Mouse (Mus musculus) spleen, postnatal 4 days (tissue): ENCODE measurements around the gene Itgb5.

ENCODE experiments used
- DNase-seq, 2 experiments: peaks; one replicate each; pipeline ENCODE4 v3.0.0; 2022; ENCODE audit warnings: low spot score in 2 of 2

Itgb5 gene

DNA sequence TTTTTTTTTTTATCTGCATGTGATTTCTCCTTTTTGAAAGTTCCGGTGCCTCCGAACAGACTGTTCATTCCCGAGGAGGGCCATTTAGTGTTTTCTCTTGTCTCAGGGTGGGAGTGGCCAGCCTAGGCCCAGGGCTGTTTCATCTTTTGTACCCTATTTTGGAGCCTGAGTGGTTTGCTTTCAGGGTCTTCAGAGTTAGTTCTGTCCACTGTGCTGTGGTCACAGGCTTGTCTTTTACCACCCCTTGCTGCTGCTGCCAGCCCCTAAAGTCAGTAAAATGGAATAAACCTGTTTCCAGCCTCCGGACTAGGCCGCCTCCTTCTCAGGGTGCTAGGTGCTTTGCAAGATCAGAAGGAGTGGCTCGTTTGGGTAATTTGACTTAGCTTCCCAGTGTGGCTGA, 2.6 kb downstream of the Itgb5 start:
- DNase-seq = no peak

DNA sequence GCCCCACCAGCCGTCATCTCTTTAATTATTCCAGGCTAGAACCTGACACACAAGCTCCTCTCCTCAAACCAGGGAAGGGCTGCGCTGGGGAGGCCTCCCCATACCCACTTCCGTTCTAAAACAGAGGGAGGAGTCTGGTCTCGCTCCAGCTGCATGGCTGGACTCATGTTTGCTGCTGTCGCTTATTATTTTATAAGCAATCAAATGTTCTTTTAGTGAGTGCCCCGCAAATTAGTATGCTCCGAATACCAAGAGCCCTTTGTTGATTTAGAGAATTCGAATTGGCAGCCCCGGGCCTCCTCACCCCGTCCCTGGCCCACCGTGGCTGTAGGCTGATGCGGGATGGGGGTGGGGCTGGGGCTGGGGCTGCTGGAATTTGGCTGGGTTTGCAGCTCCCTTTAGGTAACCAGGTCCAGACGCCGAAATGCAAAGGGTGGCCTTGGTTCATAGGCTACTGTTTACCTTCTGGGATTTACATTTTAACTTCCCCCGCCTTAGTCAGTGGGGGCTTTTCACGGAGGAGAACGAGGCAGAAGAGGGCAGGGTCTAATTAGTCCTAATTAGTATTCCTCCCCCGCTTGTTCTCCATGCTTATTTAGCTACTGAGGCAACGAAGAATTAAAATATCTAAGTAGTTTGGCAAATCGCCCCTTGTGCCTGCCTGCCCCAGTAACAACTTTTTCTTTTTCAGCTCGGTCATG, 3.4 kb downstream of the Itgb5 start:
- no peak for DNase-seq

DNA sequence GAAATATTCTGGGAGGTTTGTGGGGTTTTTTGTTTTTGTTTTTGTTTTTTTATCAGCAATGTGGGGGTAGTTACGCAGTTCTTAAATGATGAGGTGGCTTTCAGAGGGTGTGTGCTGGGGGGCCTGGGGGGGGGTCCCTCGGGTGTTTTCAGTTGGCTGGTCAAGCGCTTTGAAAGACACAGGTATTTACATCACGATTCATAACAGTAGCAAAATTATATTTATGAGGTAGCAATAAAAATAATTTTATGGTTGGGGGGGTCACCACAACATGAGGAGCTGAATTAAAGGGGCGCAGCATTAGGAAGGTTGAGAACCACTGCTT, 3.9 kb downstream of the Itgb5 start:
- DNase-seq = no peak

DNA sequence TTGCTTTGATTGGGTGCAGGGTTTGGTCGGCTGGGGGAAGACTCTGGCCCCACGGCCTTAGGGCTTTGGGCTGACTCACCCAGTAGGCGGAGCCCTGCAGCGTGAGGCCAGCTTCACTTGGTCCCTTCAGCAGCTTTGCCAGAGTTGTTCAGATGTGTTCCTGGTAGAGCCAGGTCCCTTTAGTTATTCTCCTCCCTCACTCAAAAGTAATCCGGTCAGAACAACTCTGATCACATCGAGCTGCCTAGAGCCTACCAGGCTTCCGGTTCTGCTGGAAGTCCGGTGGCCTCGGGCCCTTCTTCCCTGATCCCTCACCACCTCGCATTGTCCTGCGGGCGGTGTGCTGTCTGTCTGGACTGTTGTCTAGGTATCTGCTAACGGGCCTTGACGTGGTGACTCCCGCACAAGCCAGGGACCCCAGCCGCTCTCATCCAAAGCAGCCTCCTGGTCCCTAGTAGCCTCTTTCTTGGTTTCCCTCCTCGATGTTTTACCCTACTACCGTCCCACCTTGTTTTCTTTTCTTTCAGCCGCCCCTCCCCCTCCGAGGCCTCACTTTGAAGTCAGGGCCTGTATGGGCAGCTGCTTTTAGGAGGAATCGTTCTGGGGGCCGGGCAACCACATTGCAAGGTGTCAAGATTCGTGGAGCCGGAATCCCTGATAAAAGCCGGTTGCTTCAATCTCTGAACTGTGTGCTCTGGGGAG, 4.5 kb downstream of the Itgb5 start:
- DNase-seq = no peak

DNA sequence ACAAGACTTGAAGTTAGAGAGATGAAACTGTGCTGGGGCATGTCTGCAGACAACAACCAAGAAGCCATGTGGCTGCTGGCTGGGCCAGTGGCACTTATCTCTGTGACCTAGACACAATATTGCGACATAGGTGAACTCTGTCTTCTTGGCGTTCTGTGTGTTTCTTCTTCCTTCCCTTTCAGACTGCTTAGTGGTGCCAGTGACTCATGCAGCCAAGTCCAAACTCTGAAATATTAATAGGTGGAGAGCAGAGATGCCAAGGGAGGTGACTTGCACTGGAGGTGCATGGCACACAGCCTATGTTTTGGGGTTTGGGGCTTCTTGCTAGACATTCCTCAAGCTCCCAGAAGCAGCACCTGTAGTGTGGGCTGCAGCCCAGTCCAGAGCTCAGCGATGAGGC, 7.2 kb downstream of the Itgb5 start:
- no peak for DNase-seq

DNA sequence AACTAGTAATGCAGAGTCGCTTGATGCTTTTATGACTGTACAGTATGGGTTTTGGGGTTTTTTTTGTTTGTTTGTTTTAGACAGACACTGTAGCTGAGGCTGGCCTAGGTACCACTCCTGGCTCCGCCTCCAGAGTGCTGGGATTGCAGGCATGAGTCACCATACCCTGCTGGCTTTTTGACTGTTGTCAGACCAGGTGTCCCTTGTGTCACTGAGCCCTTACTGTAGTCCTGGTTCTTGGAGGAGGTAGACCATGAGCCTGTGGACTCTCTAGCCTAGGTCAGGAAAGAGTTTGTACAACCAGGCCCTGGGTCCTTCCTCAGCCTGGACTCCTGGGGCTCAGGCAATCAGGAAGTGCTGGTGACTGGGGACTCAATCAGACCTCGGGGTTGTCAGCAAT, 7.7 kb downstream of the Itgb5 start:
- no peak for DNase-seq

DNA sequence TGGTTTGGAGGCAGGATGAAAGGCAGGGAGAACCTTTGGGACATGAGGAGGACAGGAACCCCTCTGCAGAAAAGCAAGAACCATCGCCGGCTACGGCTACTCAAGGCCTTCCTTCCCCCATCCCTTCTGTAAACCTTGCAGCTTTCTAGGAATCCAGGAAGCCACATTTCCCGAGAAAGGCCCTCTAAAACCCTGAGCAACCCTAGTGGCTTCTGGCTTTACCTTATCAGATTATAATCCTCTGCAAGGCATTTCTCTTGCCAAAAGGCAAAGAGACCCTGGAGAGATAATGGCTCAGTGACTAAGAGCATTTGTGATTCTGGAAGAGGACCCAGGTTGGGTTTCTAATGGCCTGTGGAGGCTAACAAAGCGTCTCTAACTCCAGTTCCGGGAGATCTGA, 11.2 kb downstream of the Itgb5 start:
- no peak for DNase-seq

DNA sequence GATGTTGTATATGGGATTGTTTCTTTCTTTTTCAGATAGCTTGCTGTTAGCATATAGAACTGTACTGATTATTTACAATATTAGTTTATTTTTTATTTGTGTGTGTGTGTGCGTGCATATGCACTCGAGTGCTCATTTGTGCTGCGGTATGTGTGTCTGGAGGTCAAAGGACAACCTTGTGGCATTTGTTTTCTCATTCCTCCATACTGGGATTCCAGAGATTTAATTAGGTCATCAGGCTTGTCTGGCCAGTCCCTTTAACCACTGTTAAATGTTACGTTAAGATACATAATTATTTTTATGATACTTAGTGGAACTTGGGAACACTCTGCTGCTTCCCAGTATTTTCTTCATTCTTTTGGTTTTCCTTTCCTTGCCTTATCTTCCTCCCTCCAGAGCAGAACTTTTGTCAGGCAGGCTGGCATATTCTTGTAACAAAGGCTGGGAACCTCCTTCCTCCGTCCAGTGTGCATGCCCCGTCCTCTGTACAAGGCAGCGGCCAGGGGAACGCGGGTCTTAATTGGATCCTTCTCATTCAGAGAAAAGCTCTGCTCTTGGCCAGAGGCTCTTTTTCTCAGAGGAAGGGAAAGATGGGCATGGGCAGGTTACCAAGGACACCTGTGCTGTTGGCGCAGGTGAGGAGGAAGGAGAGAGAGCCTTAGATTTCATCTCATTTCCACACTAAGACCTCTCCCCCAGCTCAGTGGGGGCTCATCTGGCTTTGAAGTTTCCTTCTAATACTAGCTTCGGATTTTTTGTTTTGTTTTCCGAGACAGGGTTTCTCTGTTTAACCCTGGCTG, 12.8 kb downstream of the Itgb5 start:
- no peak for DNase-seq

DNA sequence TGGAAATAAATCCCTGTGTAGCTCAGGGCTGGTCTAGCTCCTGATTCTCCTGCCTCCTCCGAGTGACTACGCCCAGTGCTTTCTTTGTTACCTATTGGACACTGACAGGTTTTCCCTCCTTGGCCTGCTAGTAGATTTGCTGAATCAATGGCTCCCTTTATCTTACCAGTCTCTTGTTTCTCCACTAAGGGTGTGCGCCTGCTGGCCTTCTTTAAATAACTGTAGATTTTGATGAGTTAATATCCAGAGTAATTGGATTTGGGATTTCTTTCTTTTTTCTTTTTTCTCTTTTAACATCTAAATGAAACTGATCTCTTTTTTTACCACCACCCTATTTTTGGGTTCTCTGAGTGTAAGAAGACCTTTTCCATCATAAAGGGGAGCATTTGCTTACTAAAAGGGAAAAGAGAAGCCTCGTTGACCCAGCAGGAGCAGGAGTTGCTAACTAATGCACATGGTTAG, 14.7 kb downstream of the Itgb5 start:
- no peak for DNase-seq

DNA sequence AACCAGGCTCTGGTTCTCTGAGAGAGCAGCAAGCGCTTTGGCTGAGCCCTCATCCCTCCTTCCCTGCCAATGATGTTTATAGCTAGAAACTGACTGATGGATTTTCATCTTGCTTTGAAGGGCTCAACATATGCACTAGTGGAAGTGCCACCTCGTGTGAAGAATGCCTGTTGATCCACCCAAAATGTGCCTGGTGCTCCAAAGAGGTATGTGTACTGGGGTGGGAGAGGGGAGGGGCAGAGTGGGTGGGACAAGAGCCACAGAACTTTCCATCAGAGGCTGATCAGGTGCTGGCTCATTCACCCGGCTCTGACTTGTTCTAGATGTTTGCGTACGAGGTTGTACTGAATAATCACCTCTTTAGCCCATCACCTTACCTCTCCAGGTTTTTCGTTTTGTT, 15.4 kb downstream of the Itgb5 start:
- no peak for DNase-seq

DNA sequence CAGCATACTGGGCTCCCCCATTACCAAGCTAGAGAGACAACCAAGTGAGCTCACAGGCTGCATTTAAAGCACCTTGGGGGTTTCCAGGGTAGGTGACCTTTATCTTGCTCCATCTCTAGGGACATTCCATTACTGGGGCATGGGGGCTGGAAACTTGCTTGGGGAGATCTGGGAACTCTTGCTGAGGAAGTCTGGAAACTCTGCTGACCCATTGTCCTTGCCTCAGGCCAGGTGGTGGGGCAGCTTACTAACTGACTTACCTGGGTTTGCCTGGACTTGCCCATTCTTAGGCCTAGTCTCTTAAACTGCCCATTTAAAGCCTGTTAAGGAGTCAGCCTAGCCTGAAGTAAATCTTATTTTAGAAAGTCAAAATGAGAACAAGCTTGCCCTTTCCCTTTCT, 23.8 kb downstream of the Itgb5 start:
- DNase-seq = no peak

DNA sequence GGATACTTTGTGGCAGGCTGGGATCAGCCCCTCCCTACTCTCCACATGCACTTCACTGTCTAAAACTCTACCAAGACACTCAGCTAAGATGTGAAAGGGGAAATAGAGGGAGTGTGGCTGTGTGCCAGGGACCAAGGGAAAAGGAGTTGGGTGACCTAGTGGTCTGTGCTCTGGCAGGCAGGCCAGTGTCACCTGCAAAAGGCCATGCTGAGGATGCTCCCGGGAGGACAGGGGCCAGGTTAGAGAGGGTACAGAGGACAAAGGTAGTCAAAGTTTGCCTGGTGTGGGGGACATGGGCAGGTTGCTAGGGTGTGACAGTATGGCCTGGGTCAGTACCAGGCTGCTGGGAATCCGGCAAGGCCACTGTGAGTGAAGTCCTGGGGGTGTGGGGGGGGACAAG, 29.3 kb downstream of the Itgb5 start:
- DNase-seq = no peak

DNA sequence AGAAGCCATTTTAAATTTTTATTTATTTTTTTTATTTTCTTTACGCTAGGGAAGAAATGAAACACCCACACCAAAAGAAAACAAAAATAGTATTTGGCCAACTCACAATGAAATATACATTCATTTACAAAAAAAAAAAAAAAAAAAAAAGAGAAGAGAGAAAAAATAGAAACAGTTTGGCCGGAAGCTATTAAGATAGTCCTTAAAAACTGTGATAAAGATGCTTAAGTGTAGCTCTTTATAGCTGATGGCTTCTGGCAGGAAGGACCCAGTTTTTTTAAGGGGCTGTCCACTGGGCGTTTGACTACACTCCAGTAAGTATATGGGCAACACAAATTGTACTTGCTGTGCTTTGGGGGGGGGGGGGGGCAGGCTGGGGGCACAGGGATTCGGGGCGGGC, 29.9 kb downstream of the Itgb5 start:
- DNase-seq = no peak

DNA sequence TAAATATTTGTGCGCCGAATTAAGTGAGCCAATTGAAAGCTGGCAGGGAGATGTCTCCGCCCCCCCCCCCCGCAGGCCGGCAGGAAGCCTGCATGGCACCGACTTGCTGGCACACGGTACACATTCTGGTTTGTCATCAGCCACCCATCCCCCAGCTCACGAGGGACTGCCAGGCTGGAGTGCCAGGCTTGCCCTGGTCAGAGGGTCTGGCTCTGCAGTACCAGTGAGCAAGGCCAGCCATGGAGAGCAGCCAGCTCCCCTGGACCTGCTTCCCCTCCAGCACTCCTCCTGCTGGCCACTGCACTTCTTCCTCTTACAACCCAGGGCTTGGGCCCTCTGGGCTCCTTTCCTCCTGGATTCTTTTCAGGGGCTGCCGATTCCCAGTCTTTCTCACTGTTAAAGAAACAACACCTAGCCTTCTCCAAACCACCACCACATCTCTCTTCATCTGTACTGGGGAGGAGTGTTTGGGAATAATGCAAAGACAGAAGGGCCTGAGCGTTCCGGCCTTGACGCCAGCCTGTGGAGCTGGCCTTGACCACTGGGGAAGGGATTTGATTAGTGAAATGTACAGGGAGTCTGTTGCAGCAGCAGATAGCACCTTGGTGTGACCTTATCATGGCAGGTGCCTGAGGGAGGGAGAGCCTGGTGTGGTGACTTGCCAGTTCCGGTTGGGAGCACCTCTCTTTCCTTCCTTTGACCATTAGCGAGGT, 30.7 kb downstream of the Itgb5 start:
- DNase-seq = no peak

DNA sequence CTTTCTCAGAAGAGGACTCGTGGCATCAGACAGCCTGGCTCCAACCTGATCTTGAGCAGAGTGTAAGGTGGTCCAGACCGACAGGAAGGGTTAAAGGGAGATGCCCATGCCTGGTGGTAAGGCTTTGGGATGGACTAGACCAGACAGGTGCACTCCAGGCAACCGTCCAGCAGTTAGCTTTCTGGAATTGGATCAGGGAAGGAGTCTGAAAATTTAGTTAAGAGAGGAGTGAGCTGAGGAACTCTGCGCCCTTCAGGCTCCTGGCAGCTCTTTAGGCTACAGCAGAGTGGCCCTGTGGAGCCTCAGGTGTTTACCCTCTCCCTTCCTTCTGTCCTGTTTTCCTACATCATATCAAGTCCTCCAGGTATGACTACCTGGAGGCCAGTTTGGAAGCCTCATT, 32.9 kb downstream of the Itgb5 start:
- no peak for DNase-seq

DNA sequence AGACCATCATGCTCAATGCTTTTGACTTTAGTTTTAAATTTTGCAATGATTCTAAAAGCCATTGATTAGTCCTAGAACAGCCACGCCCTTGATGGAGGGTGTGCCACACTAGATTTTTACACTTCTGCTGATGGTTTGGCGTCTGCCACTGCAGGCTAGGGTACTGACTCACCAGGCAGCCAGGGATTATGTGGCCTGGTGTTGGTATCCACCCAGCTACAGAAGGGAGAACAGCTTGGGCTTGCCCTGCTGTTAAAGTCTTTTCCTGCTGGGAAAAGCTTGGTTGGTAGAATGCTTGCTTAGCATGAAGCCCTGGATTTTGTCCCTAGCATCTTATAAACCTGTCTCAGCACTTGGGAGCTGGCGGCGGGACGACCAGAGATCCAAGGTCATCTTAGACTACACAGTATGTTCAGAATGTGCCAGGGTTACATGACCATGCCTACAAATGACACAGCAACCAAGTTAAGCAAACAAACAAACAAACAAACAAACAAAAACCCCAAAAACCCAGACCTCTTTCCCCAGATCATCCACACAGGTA, 33.8 kb downstream of the Itgb5 start:
- DNase-seq = no peak

DNA sequence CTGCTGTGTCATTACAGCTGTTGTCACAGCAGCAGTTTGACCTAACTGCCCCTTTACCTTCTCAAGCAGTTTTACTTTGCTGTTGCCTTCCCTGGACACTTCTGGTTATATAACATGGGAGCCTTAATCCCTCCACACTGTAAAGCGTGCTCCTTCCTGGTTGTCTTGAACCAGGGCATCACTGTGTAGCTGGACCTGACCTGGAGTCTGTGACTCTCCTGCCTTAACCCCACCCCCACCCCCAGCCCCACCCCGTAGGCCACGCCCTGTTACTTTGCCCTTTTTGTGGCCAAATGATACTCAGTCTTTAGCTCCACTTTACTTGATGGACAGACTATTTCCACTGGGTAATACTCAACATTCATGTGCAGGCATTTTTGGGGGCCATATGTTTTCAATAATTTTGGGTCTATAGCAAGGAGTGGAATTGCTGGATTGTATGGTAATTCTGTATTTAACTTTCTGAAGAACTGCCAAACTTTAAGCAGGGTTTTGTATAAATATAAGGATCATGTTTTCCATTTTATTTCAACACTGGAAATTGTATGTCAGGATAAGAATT, 40.8 kb downstream of the Itgb5 start:
- DNase-seq = no peak

DNA sequence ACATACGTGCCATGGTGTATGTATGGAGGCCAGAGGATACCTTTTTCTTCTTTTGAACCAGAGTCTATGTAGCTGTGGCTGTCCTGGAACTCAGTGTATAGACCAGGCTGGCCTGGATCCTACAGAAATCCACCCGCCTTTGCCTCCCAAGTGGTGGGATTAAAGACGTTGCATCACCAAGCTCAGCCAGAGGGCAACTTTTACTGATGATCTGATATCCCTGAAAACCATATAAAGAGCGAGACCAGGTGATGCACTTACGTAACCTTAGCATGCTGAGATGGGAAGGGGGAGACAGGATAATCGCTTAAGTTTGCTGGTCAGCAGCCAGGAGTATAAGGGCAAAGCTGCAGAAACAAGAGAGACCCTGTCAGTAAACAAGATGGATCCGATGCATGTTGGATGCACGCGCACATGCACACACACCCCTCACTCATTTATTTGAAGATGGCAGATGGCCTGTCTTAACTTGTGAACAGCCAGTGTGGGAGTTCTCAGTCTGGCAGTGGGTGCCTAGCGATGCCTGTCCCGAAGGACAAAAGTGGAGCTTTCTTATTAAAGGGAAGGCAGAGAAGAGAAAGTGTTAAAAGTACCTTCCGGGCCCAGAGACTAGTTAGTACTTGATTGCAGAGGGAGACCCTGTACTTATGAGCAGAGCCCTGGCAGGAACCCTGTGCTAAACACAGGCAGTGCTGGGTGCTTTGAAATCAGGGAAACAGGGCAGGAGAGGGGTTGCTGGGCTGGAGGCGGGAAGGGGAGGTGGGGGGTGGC, 41.7 kb downstream of the Itgb5 start:
- no peak for DNase-seq

DNA sequence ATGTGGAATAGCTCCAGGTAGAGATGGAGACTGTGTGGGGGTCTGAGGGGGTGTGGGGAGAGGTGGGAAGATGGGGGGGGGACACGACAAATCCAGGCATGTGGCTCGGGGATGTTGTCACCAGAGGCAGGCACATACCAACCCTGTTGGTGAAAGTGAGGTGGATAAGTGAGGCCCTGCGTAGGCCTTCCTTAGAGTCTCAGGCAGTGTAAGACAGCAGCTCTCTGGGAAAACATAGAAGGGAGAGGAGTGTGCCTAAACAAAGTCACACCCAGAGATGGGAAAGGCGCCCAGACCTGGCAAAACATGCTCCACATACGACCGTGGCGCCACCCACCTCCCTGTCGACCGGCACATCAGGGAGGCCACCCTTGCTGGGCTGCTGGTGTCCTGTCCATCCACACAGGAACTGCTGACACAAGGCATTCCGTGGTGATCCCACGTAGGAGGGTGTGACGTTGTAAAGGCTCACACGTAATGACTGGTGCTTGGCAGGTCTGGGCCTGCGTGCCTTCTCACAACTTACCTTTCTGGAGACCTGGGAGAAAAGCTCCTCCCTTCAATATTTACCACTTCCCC, 42.5 kb downstream of the Itgb5 start:
- no peak for DNase-seq

DNA sequence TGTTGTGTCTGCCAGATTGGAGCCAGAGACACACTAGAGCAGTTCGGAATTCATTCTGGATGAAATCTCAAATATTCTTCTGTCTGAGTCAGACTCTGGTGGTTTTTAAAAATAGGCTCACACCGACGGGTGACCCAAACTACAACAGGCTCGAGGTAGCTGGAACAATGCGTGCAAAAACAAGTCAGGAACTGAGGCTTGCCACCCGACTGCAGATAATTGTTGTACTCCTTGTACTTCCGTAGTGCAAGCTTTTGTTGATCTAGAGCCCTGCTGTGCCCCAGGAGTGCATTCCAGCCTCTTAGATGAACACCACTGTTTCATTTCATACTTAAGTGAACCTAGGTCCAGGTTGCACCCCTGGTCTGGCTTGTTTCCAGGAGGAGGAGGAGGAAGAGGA, 43.8 kb downstream of the Itgb5 start:
- DNase-seq = no peak
